Mouse (Mus musculus): ENCODE results near the gene Anxa11.
"Not testable (repeated sequence)": the region's sequence is repeated elsewhere in the genome, so short reads cannot be mapped to it uniquely, and the experiment has no call there.

The Anxa11 gene

GRCm38 (mm10) chr14:25842688-25843003 lies 690 bp downstream of the Anxa11 start:
- DNase-seq: no peak

- no peak for DNase-seq
Measured at GRCm38 (mm10) chr14:25844372-25844771, 2.4 kb downstream of the Anxa11 start.

- no peak for DNase-seq
Measured at GRCm38 (mm10) chr14:25845832-25846383, 4.0 kb downstream of the Anxa11 start.

- DNase-seq: no peak
Measured at GRCm38 (mm10) chr14:25846516-25846915, 4.6 kb downstream of the Anxa11 start.

GRCm38 (mm10) chr14:25847660-25848059 lies 5.7 kb downstream of the Anxa11 start:
- no peak for DNase-seq

- DNase-seq: no peak
Measured at GRCm38 (mm10) chr14:25848237-25848636, 6.3 kb downstream of the Anxa11 start.

- DNase-seq: not testable (repeated sequence)
Measured at GRCm38 (mm10) chr14:25848708-25849107, 6.8 kb downstream of the Anxa11 start.

GRCm38 (mm10) chr14:25850433-25850832 lies 8.5 kb downstream of the Anxa11 start:
- no peak for DNase-seq

- DNase-seq: no peak
Measured at GRCm38 (mm10) chr14:25851189-25851588, 9.2 kb downstream of the Anxa11 start.

- no peak for DNase-seq
Measured at GRCm38 (mm10) chr14:25852121-25852561, 10.2 kb downstream of the Anxa11 start.

- no peak for DNase-seq
Measured at GRCm38 (mm10) chr14:25853295-25853694, 11.3 kb downstream of the Anxa11 start.

GRCm38 (mm10) chr14:25853717-25854452 lies 11.9 kb downstream of the Anxa11 start:
- no peak for DNase-seq

GRCm38 (mm10) chr14:25855241-25855885 lies 13.4 kb downstream of the Anxa11 start:
- no peak for DNase-seq

- DNase-seq: no peak
Measured at GRCm38 (mm10) chr14:25857168-25857621, 15.2 kb downstream of the Anxa11 start.

GRCm38 (mm10) chr14:25857940-25858339 lies 16.0 kb downstream of the Anxa11 start:
- DNase-seq: no peak

GRCm38 (mm10) chr14:25861771-25862530 lies 20.0 kb downstream of the Anxa11 start:
- DNase-seq: peak; percentile 28

GRCm38 (mm10) chr14:25863721-25864120 lies 21.8 kb downstream of the Anxa11 start:
- no peak for DNase-seq

GRCm38 (mm10) chr14:25865251-25865650 lies 23.3 kb downstream of the Anxa11 start:
- no peak for DNase-seq

GRCm38 (mm10) chr14:25866384-25866783 lies 24.4 kb downstream of the Anxa11 start:
- no peak for DNase-seq

- no peak for DNase-seq
Measured at GRCm38 (mm10) chr14:25866832-25867231, 24.9 kb downstream of the Anxa11 start.

- peak; percentile 26 for DNase-seq
Measured at GRCm38 (mm10) chr14:25867834-25868233, 25.9 kb downstream of the Anxa11 start.

- no peak for DNase-seq
Measured at GRCm38 (mm10) chr14:25868706-25869105, 26.8 kb downstream of the Anxa11 start.

- no peak for DNase-seq
Measured at GRCm38 (mm10) chr14:25869135-25869878, 27.4 kb downstream of the Anxa11 start.
